Mouse (Mus musculus) neural tube, embryonic 12.5 days (tissue): Measurements from ENCODE around the gene Romo1. TPM values are rescaled to one million over a fixed set of nuclear protein-coding genes. Genes with fewer than 3 reads are reported as not detected.
A peak's percentile ranks its signal among the peaks of the same experiment; 100 is the strongest.
"Not testable (repeated sequence)": the region's sequence is repeated elsewhere in the genome, so short reads cannot be mapped to it uniquely, and the experiment has no call there.

Source experiments
- ATAC-seq: fragments of 200-750 bp; cut with Nextera tagmentation; 2 replicates; pipeline ENCODE4 v1.8.0; 2017; ENCODE audit warnings: low read depth, mild to moderate bottlenecking, moderate TSS enrichment, moderate library complexity; ENCODE audit not compliant: low FRiP score
- H3K27ac ChIP-seq: fragments of 300-500 bp; sonication (generic); 2 replicates; pipeline ENCODE4 v1.5.1; 2016
- H3K27me3 ChIP-seq: fragments of 300-500 bp; sonication (generic); replicated peaks from 2 replicates; pipeline ENCODE4 v1.6.1; 2016; ENCODE audit warnings: mild to moderate bottlenecking
- H3K36me3 ChIP-seq: fragments of 300-500 bp; sonication (generic); 2 replicates; pipeline ENCODE4 v1.6.1; 2016; ENCODE audit warnings: mild to moderate bottlenecking
- H3K4me1 ChIP-seq: fragments of 300-500 bp; sonication (generic); 2 replicates; pipeline ENCODE4 v1.6.1; 2016
- H3K4me2 ChIP-seq: fragments of 300-500 bp; sonication (generic); replicated peaks from 2 replicates; pipeline ENCODE4 v1.6.1; 2016; ENCODE audit warnings: mild to moderate bottlenecking
- H3K4me3 ChIP-seq: fragments of 300-500 bp; sonication (generic); 2 replicates; pipeline ENCODE4 v1.5.1; 2016
- H3K9ac ChIP-seq: fragments of 300-500 bp; sonication (generic); 2 replicates; pipeline ENCODE4 v1.6.1; 2016; ENCODE audit warnings: mild to moderate bottlenecking
- H3K9me3 ChIP-seq: fragments of 300-500 bp; sonication (generic); 2 replicates; pipeline ENCODE4 v1.6.1; 2016; ENCODE audit warnings: mild to moderate bottlenecking
- WGBS: fragments of 180-500 bp; shearing (Covaris S2); methylation state at CpG from one replicate; pipeline ENCODE4 v1.1.7; 2016; 5-methylcytosine and 5-hydroxymethylcytosine counted together
- polyA plus RNA-seq: library from polyadenylated mRNA; unstranded; fragments of >200 nt; fragmentation: Nextera tagmentation; extraction: Ambion mirVana; gene quantifications from 2 replicates; pipeline ENCODE4 v1.2.1, GENCODE M21; 2016

Romo1 gene
- polyA plus RNA-seq: 445 and 476 TPM in 2 replicates

DNA sequence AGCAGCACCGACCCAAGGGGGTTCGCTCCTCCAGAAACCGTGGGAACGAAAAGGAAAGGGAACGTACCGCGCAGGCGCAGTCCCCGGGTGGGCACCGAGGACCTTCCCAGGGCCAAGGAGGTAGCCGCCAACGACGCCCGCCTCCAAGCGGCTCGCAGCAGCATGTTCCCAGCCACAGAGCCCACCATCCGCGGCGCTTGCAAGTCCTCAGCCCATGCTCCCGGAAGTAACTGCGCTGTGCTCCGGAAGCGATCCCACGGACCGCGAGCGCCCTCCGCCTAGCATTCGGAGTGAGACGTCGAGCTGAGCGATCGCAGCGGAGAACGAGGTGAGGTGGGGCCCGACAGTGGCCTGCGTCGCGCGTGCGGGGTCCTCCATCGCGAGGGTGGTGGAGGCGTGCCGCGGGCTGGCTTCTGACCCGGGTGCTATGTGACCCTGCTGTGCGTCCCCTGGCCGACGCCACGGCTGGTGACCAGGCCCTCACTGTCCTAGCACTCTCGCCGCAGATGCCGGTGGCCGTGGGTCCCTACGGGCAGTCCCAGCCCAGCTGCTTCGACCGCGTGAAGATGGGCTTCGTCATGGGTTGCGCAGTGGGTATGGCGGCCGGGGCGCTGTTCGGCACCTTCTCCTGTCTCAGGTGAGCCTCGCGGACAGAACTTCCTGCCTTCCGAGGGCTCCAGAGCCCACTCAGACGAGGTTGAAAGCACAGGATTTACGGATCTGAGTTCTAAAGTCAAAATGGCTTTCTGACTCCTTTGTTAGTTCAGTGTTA, at the start of gene Romo1, which contains the start of gene Nfs1:
Gene Romo1 (plus strand): TSS at position 87 of the 772 bp plus-strand sequence.
Gene Nfs1 (minus strand): TSS at position 234 of the 772 bp plus-strand sequence.
- peak within 1 kb of the TSS; percentile 75 for H3K4me3 ChIP-seq
- peak; percentile 99 for ATAC-seq
- no peaks in the 10 kb centered on the region for H3K9me3 ChIP-seq
- no peaks in the 10 kb centered on the region for H3K27me3 ChIP-seq
- H3K27ac ChIP-seq: peak within 1 kb of the TSS; percentile 86
- H3K4me2 ChIP-seq: peak within 1 kb of the TSS; percentile 74
- peak within 1 kb of the TSS; percentile 81 for H3K9ac ChIP-seq
- H3K36me3 ChIP-seq: peaks cover 29% of the 10 kb centered on the region
- under 1% methylated on average over 70 of the region's 70 CpGs for WGBS
- H3K4me1 ChIP-seq: peaks cover 12% of the 10 kb centered on the region

DNA sequence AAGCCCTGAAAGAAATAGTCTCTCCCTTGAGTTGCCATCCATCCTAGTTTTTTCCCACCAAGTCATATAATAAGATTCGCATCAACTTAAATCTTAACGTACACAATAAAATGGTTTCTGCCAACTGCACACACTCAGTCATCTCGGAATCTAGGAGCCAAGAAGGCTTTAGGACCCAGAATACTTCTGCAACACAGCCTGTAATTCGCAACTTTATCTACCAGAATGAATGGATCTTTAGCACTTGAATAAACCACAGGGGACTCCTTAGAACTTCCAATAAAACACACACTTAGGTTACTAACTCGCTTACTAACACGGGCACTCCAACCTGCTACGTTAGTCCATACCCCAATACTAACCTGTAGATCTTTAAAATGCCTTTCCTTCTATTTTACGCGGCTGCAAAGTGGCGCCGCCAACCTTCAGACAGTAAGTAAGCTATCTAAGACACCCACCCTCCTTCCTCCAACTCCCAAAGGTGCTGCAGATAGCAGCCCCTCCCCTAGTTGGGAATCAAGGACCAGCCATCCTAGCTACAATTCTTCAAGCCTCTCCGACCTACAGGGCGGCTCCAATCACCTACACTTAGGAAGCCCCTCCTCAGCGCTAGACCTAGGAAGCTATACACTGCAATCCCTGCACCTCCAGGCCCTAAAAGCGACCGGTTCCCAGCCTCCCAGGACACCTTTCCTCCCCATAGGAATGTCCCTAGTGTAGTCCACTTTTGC, 33.0 kb upstream of the Romo1 start:
- Histone ChIP-seq H3K36me3 (0 out of 2 replicates have a peak, but pooled peaks cover 3% of the 10 kb centered on the region), H3K9ac (peak overlapping the region; percentile 97), H3K27ac (no peak overlapping the region), H3K27me3 (no peaks in the 10 kb centered on the region), H3K9me3 (no peaks in the 10 kb centered on the region), H3K4me1 (peaks cover 9% of the 10 kb centered on the region; the same call in 1 of the 2 replicates), H3K4me3 (peak overlapping the region; percentile 89), H3K4me2 (peak overlapping the region; percentile 61)
- WGBS: 1% methylated on average over 16 of the region's 16 CpGs
- ATAC-seq: peak; percentile 53

DNA sequence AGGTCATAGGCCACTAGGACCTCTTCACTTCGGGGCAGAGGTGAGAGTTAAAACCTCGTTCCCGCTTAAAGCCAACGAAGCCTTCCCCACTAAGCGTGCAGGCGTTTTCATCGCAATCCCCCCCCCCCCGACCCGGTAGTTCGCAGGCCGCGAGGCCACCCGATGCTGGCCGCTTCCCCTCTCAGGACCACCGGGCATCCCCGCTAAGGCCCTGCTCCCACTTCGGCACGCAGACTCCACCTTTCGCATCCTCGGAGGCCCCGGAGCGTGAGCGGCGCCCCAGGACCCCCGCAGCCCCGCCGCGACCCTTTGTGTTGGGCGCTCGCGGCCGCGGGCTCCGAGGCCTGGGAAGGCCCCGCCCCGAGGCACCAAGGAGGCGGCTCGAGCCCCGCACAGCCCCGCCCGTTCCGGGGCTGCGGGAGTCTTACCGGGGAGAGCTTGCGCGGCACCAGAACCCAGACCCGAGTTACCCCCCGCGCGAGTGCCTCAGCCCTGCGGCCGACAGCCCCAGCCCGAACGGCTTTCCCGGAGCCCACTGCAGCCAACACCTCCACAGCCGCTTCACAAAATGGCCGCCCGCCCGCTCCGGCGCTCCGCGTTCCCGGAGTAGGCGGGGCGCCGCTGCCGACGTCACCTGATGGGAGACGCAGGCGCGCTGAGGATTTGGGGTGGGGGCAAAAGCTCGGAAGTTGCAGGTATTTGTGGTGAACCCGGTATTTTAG, 32.3 kb upstream of the Romo1 start, which contains the start of the genes Cpne1 and Rbm12:
Gene Cpne1 (minus strand): TSS at position 608 of the 722 bp plus-strand sequence.
Gene Rbm12 (minus strand): TSS at position 621 of the 722 bp plus-strand sequence.
- Histone ChIP-seq H3K4me1 (peaks cover 9% of the 10 kb centered on the region; the same call in 1 of the 2 replicates), H3K9me3 (no peaks in the 10 kb centered on the region), H3K36me3 (no peaks in the 10 kb centered on the region), H3K4me3 (peak within 1 kb of the TSS; percentile 89), H3K9ac (peak within 1 kb of the TSS; percentile 97), H3K27ac (peak within 1 kb of the TSS; percentile 79), H3K4me2 (peak within 1 kb of the TSS; percentile 61), H3K27me3 (no peaks in the 10 kb centered on the region)
- ATAC-seq: peak; percentile 89
- WGBS: under 1% methylated on average over 73 of the region's 74 CpGs

DNA sequence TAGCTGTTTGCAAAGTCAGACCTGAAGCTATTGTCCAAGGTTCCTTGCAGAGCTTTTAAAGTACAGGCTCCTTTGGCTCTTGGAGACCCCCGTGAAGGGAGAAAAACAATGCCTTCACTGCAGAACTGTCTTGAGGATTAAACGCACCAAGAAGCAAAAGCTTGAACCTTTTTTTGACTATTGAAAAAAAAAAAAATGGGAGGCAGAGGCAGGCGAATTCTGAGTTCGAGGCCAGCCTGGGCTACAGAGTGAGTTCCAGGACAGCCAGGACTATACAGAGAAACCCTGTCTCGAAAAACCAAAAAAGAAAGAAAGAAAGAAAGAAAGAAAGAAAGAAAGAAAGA, 31.8 kb upstream of the Romo1 start:
- peak overlapping the region; percentile 89 for H3K4me3 ChIP-seq
- not testable (repeated sequence) for H3K36me3 ChIP-seq, H3K27me3 ChIP-seq, H3K9me3 ChIP-seq, H3K27ac ChIP-seq, ATAC-seq, H3K9ac ChIP-seq, H3K4me1 ChIP-seq
- peak overlapping the region; percentile 61 for H3K4me2 ChIP-seq
- 23% methylated on average over 5 of the region's 5 CpGs for WGBS

DNA sequence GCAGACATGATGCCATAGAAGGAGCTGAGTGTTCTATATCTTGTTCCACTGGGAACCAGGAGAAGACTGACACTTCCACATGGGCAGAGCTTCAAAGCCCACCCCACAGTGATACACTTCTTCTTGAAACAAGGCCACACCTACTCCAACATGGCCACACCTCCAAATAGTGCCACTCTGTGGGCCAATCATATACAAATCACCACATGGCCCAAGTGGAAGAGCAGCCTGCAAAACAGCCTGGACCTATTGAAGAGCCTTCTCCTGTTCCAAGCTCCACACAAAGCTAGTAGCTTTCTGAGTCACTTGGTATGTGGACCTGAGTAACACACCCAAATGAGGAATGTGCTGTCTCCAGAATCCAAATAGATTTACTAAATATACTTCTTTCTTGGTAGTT, 24.3 kb upstream of the Romo1 start:
- Histone ChIP-seq H3K36me3 (peaks cover 3% of the 10 kb centered on the region), H3K27me3 (no peaks in the 10 kb centered on the region), H3K4me1 (no peaks in the 10 kb centered on the region), H3K27ac (no peak overlapping the region), H3K9ac (no peak overlapping the region), H3K4me3 (no peak overlapping the region), H3K9me3 (no peaks in the 10 kb centered on the region), H3K4me2 (no peak overlapping the region)
- ATAC-seq: no peak

DNA sequence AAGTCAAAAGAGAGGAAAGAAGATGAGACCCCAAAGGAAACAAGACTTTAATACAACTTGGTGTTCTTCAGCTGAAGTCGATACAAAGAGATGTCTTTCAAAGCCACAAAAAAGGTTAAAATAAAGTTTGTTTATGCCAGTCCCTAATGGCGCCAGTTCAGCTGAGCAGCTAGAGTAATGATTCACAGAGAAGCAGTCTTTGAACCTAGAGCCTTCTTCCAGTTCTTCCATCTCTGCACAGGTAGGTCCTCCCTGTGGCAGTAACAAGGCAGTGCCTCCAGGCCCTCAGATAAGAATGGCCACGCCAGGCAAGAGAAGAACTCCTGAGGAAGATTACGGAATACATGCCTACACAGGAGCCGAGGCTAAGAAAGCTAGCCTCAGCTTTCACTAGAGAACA, 20.1 kb upstream of the Romo1 start:
- peaks cover 17% of the 10 kb centered on the region for H3K36me3 ChIP-seq
- H3K4me3 ChIP-seq: no peak overlapping the region
- no peaks in the 10 kb centered on the region for H3K27me3 ChIP-seq
- no peak overlapping the region for H3K27ac ChIP-seq
- WGBS: 91% methylated on average over 5 of the region's 5 CpGs
- H3K4me1 ChIP-seq: no peaks in the 10 kb centered on the region
- no peak overlapping the region for H3K9ac ChIP-seq
- no peaks in the 10 kb centered on the region for H3K9me3 ChIP-seq
- no peak for ATAC-seq
- no peak overlapping the region for H3K4me2 ChIP-seq

DNA sequence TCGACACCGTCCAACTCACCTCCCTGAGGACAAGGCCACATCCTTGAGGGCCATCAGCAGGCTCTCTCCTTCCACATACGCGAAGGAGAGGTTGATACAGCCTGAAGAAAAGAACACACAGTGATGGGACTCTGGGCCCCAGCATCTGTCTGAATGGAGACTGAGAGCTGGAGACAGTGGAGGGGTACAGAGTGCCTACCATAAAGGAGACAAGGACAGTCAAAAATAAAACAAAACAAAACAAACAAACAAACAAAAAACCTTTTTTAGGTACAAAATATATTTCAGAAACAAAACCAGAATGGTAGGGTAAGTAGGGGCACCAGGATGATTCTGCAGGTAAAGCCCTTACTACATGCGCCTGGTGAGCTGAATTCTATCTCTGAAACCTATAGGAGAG, 16.8 kb upstream of the Romo1 start, which contains the start of gene Gm28036:
Gene Gm28036 (minus strand): TSS at position 101 of the 400 bp plus-strand sequence.
- Histone ChIP-seq H3K4me1 (no peaks in the 10 kb centered on the region), H3K9me3 (no peaks in the 10 kb centered on the region), H3K4me3 (no peak within 1 kb of the TSS), H3K27me3 (no peaks in the 10 kb centered on the region), H3K4me2 (no peak within 1 kb of the TSS), H3K27ac (no peak within 1 kb of the TSS), H3K36me3 (peaks cover 24% of the 10 kb centered on the region), H3K9ac (no peak within 1 kb of the TSS)
- no peak for ATAC-seq
- WGBS: 96% methylated on average over 5 of the region's 5 CpGs

DNA sequence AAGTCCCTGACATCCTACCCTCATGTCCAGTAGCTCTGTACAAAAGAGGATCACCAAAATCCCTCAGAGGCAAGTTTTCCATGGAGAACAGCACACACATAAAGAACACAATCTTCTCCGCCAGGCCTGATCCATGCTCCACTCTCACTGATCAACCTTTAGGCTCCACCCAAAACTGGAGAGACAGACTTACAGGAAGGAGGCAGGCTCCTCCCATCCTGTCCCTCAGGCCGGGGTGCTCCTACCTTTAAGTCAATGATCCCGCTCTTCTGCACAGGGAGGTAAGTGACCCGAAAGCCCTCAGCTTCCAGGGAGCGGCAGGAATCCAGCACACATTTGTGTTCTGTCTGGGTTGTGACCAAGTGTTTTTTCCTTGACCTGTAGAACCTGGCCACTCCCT, 9.7 kb upstream of the Romo1 start:
- Histone ChIP-seq H3K27me3 (no peaks in the 10 kb centered on the region), H3K9me3 (no peaks in the 10 kb centered on the region), H3K4me3 (no peak overlapping the region), H3K4me2 (no peak overlapping the region), H3K4me1 (no peaks in the 10 kb centered on the region), H3K27ac (no peak overlapping the region), H3K9ac (no peak overlapping the region), H3K36me3 (0 out of 2 replicates have a peak, but pooled peaks cover 17% of the 10 kb centered on the region)
- WGBS: 88% methylated on average over 5 of the region's 5 CpGs
- no peak for ATAC-seq

DNA sequence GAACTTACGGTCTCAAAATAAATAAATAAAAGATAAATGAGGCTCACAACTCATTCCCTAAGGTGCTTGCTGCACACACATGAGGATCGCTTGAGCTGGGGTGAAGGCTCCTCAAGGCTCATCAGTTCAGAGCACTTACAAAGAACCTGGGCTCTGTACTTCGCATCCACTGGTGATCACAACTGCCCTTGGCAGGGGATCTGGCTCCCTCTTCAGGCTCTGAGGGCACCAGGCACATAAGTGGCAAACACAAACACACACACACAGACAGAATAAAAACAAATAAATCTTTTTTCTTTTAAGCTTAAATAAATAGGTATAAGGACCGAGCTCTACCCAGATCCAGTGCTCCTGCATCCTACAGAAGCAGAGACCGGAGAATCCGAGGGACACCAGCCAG, 8.1 kb upstream of the Romo1 start:
- Histone ChIP-seq H3K9me3 (no peaks in the 10 kb centered on the region), H3K4me3 (no peak overlapping the region), H3K4me1 (no peaks in the 10 kb centered on the region), H3K36me3 (peaks cover 17% of the 10 kb centered on the region; the same call in 1 of the 2 replicates), H3K27ac (no peak overlapping the region), H3K27me3 (no peaks in the 10 kb centered on the region), H3K9ac (no peak overlapping the region), H3K4me2 (no peak overlapping the region)
- 90% methylated on average over 6 of the region's 6 CpGs for WGBS
- ATAC-seq: no peak

DNA sequence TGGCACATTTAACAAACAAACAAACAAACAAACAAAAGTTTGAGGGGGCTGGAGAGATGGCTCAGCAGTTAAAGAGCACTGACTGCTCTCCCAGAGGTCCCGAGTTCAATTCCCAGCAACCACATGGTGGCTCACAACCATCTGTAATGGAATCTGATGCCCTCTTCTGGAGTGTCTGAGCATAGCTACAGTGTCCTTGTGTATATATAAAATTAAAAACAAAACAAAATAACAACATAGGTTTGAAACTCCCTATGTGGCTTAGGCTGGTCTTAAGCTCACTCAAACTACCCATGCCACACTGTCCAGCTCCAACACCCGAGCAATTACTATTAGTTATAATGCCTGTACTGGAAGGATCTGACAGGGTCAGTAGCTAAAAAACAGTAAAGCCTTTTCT, 1.0 kb upstream of the Romo1 start:
- Histone ChIP-seq H3K27me3 (no peaks in the 10 kb centered on the region), H3K4me3 (peak overlapping the region; percentile 75; the same call in 1 of the 2 replicates), H3K9me3 (no peaks in the 10 kb centered on the region), H3K27ac (no peak overlapping the region), H3K9ac (peak overlapping the region; percentile 81; the same call in 1 of the 2 replicates), H3K4me1 (peaks cover 12% of the 10 kb centered on the region), H3K36me3 (peaks cover 20% of the 10 kb centered on the region), H3K4me2 (peak overlapping the region; percentile 74)
- WGBS: 80% methylated on average over 2 of the region's 2 CpGs
- ATAC-seq: no peak

DNA sequence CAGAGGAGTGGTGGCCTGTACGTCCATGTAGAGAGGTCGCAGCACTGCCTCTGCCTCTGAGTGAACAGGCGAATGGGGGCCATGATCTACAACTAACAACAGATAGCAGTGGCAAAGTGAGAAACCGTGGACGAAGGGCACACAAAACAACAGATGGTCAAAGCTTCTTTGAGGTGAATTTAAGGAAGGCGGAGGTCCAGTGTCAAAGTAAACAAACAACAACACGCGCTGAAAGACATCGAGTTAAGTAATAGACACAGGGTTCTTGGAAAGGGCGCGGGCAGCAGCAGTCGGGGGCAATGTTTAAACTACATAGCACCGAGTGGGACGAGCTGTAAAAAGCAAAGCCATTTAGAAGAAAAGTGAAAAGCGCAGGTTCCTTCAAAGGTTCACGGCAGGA, 472 bp upstream of the Romo1 start:
- H3K36me3 ChIP-seq: peaks cover 26% of the 10 kb centered on the region
- H3K27ac ChIP-seq: peak overlapping the region; percentile 86
- ATAC-seq: peak; percentile 10; the same call in 1 of the 2 replicates
- H3K4me1 ChIP-seq: peaks cover 12% of the 10 kb centered on the region
- H3K9ac ChIP-seq: peak overlapping the region; percentile 81
- no peaks in the 10 kb centered on the region for H3K9me3 ChIP-seq
- WGBS: 2% methylated on average over 16 of the region's 16 CpGs
- H3K4me2 ChIP-seq: peak overlapping the region; percentile 74
- H3K27me3 ChIP-seq: no peaks in the 10 kb centered on the region
- peak overlapping the region; percentile 75 for H3K4me3 ChIP-seq
